Mouse (Mus musculus) neural tube, embryonic 11.5 days (tissue): ENCODE results near the gene Trip6. TPM values are rescaled to one million over a fixed set of nuclear protein-coding genes. Genes with fewer than 3 reads are reported as not detected.

Source experiments
- ATAC-seq: fragments of 200-750 bp; cut with Nextera tagmentation; 2 replicates; pipeline ENCODE4 v1.8.0; 2017; ENCODE audit warnings: moderate number of reproducible peaks, mild to moderate bottlenecking, moderate TSS enrichment, moderate library complexity; ENCODE audit not compliant: insufficient read depth, low FRiP score, low TSS enrichment
- DNase-seq: peaks from one replicate; pipeline ENCODE4 v3.0.0-alpha.2; 2015; ENCODE audit warnings: low spot score
- H3K27ac ChIP-seq: fragments of 300-500 bp; sonication (generic); 2 replicates; pipeline ENCODE4 v1.5.1; 2014; ENCODE audit warnings: low read depth, mild to moderate bottlenecking, low read length
- H3K27me3 ChIP-seq: fragments of 300-500 bp; sonication (generic); 2 replicates; pipeline ENCODE4 v1.6.1; 2014; ENCODE audit warnings: mild to moderate bottlenecking, low read length, mixed read lengths; ENCODE audit not compliant: control insufficient read depth, insufficient read depth
- H3K36me3 ChIP-seq: fragments of 300-500 bp; sonication (generic); 2 replicates; pipeline ENCODE4 v1.6.1; 2014; ENCODE audit warnings: mild to moderate bottlenecking, low read length, moderate library complexity, mixed read lengths; ENCODE audit not compliant: control insufficient read depth, insufficient read depth
- H3K4me1 ChIP-seq: fragments of 300-500 bp; sonication (generic); 2 replicates; pipeline ENCODE4 v1.6.1; 2014; ENCODE audit warnings: low read length, mixed read lengths; ENCODE audit not compliant: control insufficient read depth, insufficient read depth
- H3K4me2 ChIP-seq: fragments of 300-500 bp; sonication (generic); 2 replicates; pipeline ENCODE4 v1.6.1; 2014; ENCODE audit warnings: low read depth, mild to moderate bottlenecking, moderate library complexity
- H3K4me3 ChIP-seq: fragments of 300-500 bp; sonication (generic); 2 replicates; pipeline ENCODE4 v1.5.1; 2014; ENCODE audit warnings: low read depth, low read length
- H3K9ac ChIP-seq: fragments of 300-500 bp; sonication (generic); 2 replicates; pipeline ENCODE4 v1.6.1; 2014; ENCODE audit warnings: mild to moderate bottlenecking, low read length
- H3K9me3 ChIP-seq: fragments of 300-500 bp; sonication (generic); 2 replicates; pipeline ENCODE4 v1.6.1; 2016; ENCODE audit warnings: low read length; ENCODE audit not compliant: control insufficient read depth
- WGBS: fragments of 180-500 bp; shearing (Covaris S2); extraction: QIAGEN DNeasy Blood & Tissue Kit; methylation state at CpG from one replicate; pipeline ENCODE4 v1.1.7; 2014; 5-methylcytosine and 5-hydroxymethylcytosine counted together
- polyA plus RNA-seq: library from polyadenylated mRNA; unstranded; fragments of >200 nt; fragmentation: Nextera tagmentation; extraction: Ambion mirVana; gene quantifications from 2 replicates; pipeline ENCODE4 v1.2.1, GENCODE M21; 2014

The Trip6 gene
- polyA plus RNA-seq: 38.1 and 40.3 TPM in 2 replicates

GRCm38 (mm10) chr5:137314193-137315083, at the start of gene Trip6:
TSS of gene Trip6 (minus strand) at chr5:137314404.
- H3K4me1 ChIP-seq: peaks cover 21% of the 10 kb centered on the region
- H3K36me3 ChIP-seq: peaks cover 3% of the 10 kb centered on the region; the same call in 1 of the 2 replicates
- WGBS: 16% methylated on average over 30 of the region's 30 CpGs
- DNase-seq (peak; percentile 90), ATAC-seq (peak; percentile 83)
- no peaks in the 10 kb centered on the region for H3K9me3 ChIP-seq
- peak within 1 kb of the TSS; percentile 75 for H3K9ac ChIP-seq
- no peaks in the 10 kb centered on the region for H3K27me3 ChIP-seq
- peak within 1 kb of the TSS; percentile 34; the same call in 1 of the 2 replicates for H3K27ac ChIP-seq
- peak within 1 kb of the TSS; percentile 83 for H3K4me2 ChIP-seq
- H3K4me3 ChIP-seq: peak within 1 kb of the TSS; percentile 53

- Histone ChIP-seq H3K9ac (no peak overlapping the region), H3K36me3 (peaks cover 38% of the 10 kb centered on the region), H3K9me3 (no peaks in the 10 kb centered on the region), H3K4me3 (no peak overlapping the region), H3K4me1 (0 out of 2 replicates have a peak, but pooled peaks cover 2% of the 10 kb centered on the region), H3K27me3 (no peaks in the 10 kb centered on the region), H3K27ac (no peak overlapping the region), H3K4me2 (no peak overlapping the region)
- DNase-seq (no peak), ATAC-seq (no peak)
- 49% methylated on average over 7 of the region's 7 CpGs for WGBS
Measured at GRCm38 (mm10) chr5:137358382-137358781, 44.2 kb upstream of the Trip6 start.

GRCm38 (mm10) chr5:137354091-137354490, 39.9 kb upstream of the Trip6 start:
- H3K4me1 ChIP-seq: peaks cover 16% of the 10 kb centered on the region; the same call in 1 of the 2 replicates
- H3K4me3 ChIP-seq: no peak overlapping the region
- ATAC-seq (no peak), DNase-seq (no peak)
- no peak overlapping the region for H3K9ac ChIP-seq
- H3K27ac ChIP-seq: no peak overlapping the region
- 93% methylated on average over 17 of the region's 17 CpGs for WGBS
- no peak overlapping the region for H3K4me2 ChIP-seq
- no peaks in the 10 kb centered on the region for H3K9me3 ChIP-seq
- H3K27me3 ChIP-seq: no peaks in the 10 kb centered on the region
- peaks cover 16% of the 10 kb centered on the region for H3K36me3 ChIP-seq

GRCm38 (mm10) chr5:137352011-137352975, 38.1 kb upstream of the Trip6 start:
- DNase-seq: no peak
- Histone ChIP-seq H3K4me1 (peaks cover 26% of the 10 kb centered on the region), H3K27ac (no peak overlapping the region), H3K4me3 (peak overlapping the region; percentile 85), H3K27me3 (no peaks in the 10 kb centered on the region), H3K9me3 (no peaks in the 10 kb centered on the region), H3K9ac (peak overlapping the region; percentile 94), H3K4me2 (peak overlapping the region; percentile 92), H3K36me3 (peaks cover 13% of the 10 kb centered on the region)
- ATAC-seq: no peak
- 17% methylated on average over 15 of the region's 16 CpGs for WGBS

GRCm38 (mm10) chr5:137351394-137351793, 37.2 kb upstream of the Trip6 start:
- 11% methylated on average over 4 of the region's 4 CpGs for WGBS
- H3K27me3 ChIP-seq: no peaks in the 10 kb centered on the region
- H3K4me1 ChIP-seq: peaks cover 26% of the 10 kb centered on the region
- peak overlapping the region; percentile 94 for H3K9ac ChIP-seq
- H3K27ac ChIP-seq: no peak overlapping the region
- H3K9me3 ChIP-seq: no peaks in the 10 kb centered on the region
- peaks cover 13% of the 10 kb centered on the region for H3K36me3 ChIP-seq
- H3K4me3 ChIP-seq: peak overlapping the region; percentile 85
- peak overlapping the region; percentile 92 for H3K4me2 ChIP-seq
- ATAC-seq (no peak), DNase-seq (no peak)

- H3K27me3 ChIP-seq: no peaks in the 10 kb centered on the region
- H3K4me3 ChIP-seq: peak overlapping the region; percentile 85
- H3K9me3 ChIP-seq: no peaks in the 10 kb centered on the region
- H3K4me2 ChIP-seq: peak overlapping the region; percentile 92
- 2% methylated on average over 8 of the region's 8 CpGs for WGBS
- H3K4me1 ChIP-seq: peaks cover 26% of the 10 kb centered on the region
- DNase-seq (peak; percentile 42), ATAC-seq (no peak)
- H3K9ac ChIP-seq: peak overlapping the region; percentile 94
- H3K27ac ChIP-seq: no peak overlapping the region
- H3K36me3 ChIP-seq: peaks cover 10% of the 10 kb centered on the region
Measured at GRCm38 (mm10) chr5:137351058-137351380, 36.8 kb upstream of the Trip6 start.

GRCm38 (mm10) chr5:137350205-137351057, 36.2 kb upstream of the Trip6 start:
- Histone ChIP-seq H3K27me3 (no peaks in the 10 kb centered on the region), H3K4me2 (peak overlapping the region; percentile 92), H3K4me1 (peaks cover 26% of the 10 kb centered on the region), H3K9me3 (no peaks in the 10 kb centered on the region), H3K9ac (peak overlapping the region; percentile 94), H3K4me3 (peak overlapping the region; percentile 85), H3K36me3 (peaks cover 10% of the 10 kb centered on the region), H3K27ac (peak overlapping the region; percentile 78)
- DNase-seq (peak; percentile 45), ATAC-seq (peak; percentile 49; the same call in 1 of the 2 replicates)
- WGBS: under 1% methylated on average over 50 of the region's 55 CpGs
